Mouse (Mus musculus): ENCODE results near the gene Whrn.

DNA sequence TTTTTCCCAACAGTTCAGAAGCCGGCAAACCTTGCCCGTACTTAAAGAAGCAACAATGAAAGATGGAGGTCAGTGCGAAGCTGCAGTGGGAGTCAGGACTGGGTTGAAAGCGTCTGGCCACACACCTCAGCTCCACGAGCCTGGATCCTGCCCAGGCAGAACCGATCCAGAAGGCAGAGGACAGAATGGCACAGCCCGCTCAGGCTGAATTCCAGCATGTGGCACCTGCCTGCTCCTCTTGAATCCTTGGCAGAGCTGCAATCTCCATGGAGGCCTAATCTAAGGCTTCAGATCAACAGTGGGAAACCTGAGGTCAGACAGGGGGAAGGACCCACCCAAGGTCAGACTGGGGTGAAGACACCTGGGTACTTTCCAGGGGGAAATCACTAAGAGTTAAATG, 54.2 kb downstream of the Whrn start:
- TF ChIP-seq CTCF (IDR thresholded peaks at IDR 0.05) (no peak), EP300 (IDR thresholded peaks at IDR 0.05; ENCODE audit: insufficient read depth, low read depth, low read length) (peak; percentile 84)

Measured in heart, adult 2 months (tissue).